Mouse (Mus musculus) brown adipose tissue, adult 24 weeks (tissue): ENCODE data around the gene Ifna13. TPM values are rescaled to one million over a fixed set of nuclear protein-coding genes. Genes with fewer than 3 reads are reported as not detected.
A peak's percentile ranks its signal among the peaks of the same experiment; 100 is the strongest.

Experiments
- H3K27ac ChIP-seq: fragments of 200-500 bp; replicated peaks from 2 replicates; pipeline ENCODE4 v1.5.1; 2012; ENCODE audit warnings: low read depth, mild to moderate bottlenecking, low read length
- H3K4me1 ChIP-seq: fragments of 200-500 bp; 2 replicates; pipeline ENCODE4 v1.6.1; 2012; ENCODE audit warnings: low read length, mixed read lengths; ENCODE audit not compliant: control insufficient read depth, insufficient read depth, insufficient read length
- H3K4me3 ChIP-seq: fragments of 200-500 bp; 2 replicates; pipeline ENCODE4 v1.5.1; 2012; ENCODE audit warnings: low read depth, mild to moderate bottlenecking, low read length, moderate library complexity; ENCODE audit not compliant: insufficient read depth
- polyA plus RNA-seq: library from polyadenylated mRNA; stranded (reverse); fragments of >200 nt; gene quantifications from 2 replicates; pipeline ENCODE4 v1.2.4, GENCODE M21; 2012; ENCODE audit not compliant: missing spikeins, insufficient read depth, insufficient read length

Ifna13 gene
- not detected in 2 replicates for polyA plus RNA-seq

DNA sequence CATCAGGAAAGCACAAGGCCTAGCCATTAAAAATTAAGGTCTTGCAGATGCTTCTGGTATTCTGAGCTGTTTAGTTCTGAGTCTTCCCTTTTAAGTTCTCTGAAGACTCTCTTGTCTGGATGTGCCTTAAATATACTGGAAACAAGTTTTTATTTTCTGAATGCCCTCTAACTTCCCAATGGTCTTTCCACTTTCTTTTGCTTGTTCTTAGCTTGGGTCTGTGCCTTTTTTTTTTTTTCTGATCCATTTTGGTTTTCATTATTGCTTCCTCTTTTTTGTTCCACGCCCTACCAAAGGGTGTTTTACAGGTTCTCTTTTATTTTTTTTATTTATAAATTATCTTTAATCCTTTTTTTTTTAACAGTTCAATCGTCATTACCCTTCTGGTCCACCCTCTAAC is at the start of gene Ifna13:
TSS of gene Ifna13 (minus strand) at position 101 of the 400 bp plus-strand sequence.
- H3K4me3 ChIP-seq: no peak within 1 kb of the TSS
- H3K4me1 ChIP-seq: no peaks in the 10 kb centered on the region

DNA sequence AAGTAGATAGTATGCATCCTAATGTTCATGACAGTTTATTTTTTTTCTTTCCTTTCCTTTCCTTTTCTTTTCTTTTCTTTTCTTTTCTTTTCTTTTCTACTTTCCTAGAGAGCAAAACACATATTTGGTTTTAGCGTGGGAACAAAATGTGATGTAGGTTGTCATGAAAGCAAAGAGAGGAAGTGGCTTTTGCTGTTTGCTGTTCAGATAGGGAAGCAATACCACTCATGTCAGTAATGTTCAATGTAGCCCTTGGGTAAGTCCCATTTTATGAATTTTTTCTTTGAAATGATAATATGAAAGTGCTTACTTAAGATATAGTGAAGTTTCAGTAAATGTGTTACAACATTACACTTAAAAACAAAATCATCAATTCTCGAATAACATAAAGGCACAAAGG is 49.1 kb upstream of the Ifna13 start:
- H3K4me1 ChIP-seq: no peaks in the 10 kb centered on the region
- no peak overlapping the region for H3K27ac ChIP-seq
- H3K4me3 ChIP-seq: no peak overlapping the region

More for the DNA sequence above, at the start of gene Ifna13:
- H3K27ac ChIP-seq: no peak within 1 kb of the TSS

DNA sequence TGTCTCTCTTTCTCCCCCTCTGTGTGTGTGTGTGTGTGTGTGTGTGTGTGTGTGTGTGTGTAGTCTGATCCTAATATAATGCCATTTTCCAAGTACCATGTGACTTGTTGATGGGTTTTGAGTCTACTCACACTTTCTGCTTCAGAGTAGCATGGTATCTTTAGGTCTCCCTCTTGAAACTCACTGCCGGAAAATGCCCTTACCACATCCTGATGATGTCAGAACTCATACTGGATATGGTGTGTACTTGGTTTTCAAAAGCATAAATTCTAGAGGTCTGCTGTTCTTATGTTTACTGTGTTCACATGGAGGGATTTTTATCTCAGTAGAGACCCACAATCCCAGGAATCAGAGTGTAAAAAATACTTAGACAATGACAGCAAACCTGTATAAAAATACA is 48.3 kb upstream of the Ifna13 start:
- Histone ChIP-seq H3K27ac (no peak overlapping the region), H3K4me1 (no peaks in the 10 kb centered on the region), H3K4me3 (no peak overlapping the region)

- H3K4me3 ChIP-seq: no peak within 1 kb of the TSS
- H3K27ac ChIP-seq: no peak within 1 kb of the TSS
- H3K4me1 ChIP-seq: no peaks in the 10 kb centered on the region
Observed at GRCm38 (mm10) chr4:88691259-88691658, 47.0 kb upstream of the Ifna13 start, which contains the start of gene Ifnab. Gene Ifnab, minus strand, starts transcription at chr4:88691359.

GRCm38 (mm10) chr4:88683812-88684211 is 39.6 kb upstream of the Ifna13 start, which contains the start of gene Ifna2:
Gene Ifna2, minus strand, starts transcription at chr4:88683912.
- Histone ChIP-seq H3K4me1 (no peaks in the 10 kb centered on the region), H3K27ac (no peak within 1 kb of the TSS), H3K4me3 (no peak within 1 kb of the TSS)

DNA sequence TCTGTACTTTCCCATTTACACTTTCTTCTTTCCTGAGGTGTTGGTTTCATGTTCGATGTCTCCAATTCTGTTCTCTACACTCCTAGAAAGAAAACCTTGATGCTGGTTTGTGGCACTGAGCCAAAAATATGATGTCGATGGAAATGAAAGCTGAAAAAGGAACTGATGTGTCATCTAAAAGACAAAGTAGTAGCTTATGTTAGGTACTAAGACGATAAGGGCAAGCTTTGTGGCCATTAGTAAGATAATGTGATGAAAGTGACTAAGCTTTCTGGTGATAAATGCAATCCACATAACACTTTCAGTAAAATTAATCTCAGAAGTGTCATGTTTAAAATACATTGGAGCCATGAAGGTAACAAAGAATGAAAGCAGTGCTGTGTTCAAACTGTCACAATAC is 37.1 kb upstream of the Ifna13 start:
- H3K4me3 ChIP-seq: no peak overlapping the region
- no peaks in the 10 kb centered on the region for H3K4me1 ChIP-seq
- H3K27ac ChIP-seq: no peak overlapping the region

GRCm38 (mm10) chr4:88680362-88680761 is 36.1 kb upstream of the Ifna13 start:
- Histone ChIP-seq H3K4me1 (no peaks in the 10 kb centered on the region), H3K4me3 (no peak overlapping the region), H3K27ac (no peak overlapping the region)

GRCm38 (mm10) chr4:88676824-88677223 is 32.6 kb upstream of the Ifna13 start, which contains the start of gene Ifna16:
Gene Ifna16, minus strand, starts transcription at chr4:88676924.
- Histone ChIP-seq H3K4me3 (no peak within 1 kb of the TSS), H3K4me1 (no peaks in the 10 kb centered on the region), H3K27ac (no peak within 1 kb of the TSS)

GRCm38 (mm10) chr4:88655461-88655860 is 11.2 kb upstream of the Ifna13 start:
- no peaks in the 10 kb centered on the region for H3K4me1 ChIP-seq
- H3K4me3 ChIP-seq: no peak overlapping the region
- H3K27ac ChIP-seq: no peak overlapping the region

GRCm38 (mm10) chr4:88653644-88654043 is 9.4 kb upstream of the Ifna13 start:
- no peak overlapping the region for H3K4me3 ChIP-seq
- no peaks in the 10 kb centered on the region for H3K4me1 ChIP-seq
- no peak overlapping the region for H3K27ac ChIP-seq

GRCm38 (mm10) chr4:88642526-88642925 is 1.7 kb downstream of the Ifna13 start:
- Histone ChIP-seq H3K4me3 (no peak overlapping the region), H3K4me1 (no peaks in the 10 kb centered on the region)

DNA sequence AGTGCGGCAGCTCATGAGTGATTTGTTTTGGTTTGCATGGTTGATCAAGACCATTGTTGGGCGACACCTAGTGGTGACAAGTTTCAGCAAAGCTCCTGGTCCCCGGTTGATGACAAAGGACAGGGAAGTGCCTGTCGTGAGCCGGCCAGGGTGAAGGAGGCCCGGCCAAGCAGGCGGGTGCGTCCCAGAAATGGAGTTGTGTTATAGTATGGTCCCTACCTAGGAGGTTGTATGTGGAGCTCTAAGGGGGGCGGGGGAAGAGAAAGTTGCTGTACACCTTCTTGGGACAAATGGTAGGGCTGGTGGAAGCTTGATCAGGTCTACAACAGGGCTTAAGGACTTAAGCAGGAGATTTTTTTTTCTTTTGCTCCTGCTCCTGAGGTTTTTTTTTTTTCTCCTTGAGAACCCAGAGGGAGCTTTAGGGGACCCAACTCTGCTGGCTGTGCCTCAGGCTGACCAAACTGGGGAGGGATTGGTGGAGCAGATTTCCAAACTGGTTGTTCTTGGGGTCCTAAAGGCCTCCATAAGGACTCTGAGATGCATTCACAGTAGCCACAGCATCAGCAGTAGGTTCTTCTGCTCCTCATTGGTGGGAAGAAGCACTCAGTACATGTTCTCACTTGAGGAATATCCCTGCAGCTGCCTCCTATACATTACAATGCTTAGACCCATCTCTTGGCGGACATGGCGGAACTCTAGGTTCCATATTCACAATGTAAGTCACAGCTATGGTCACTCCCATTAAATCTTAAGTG is 3.0 kb downstream of the Ifna13 start:
- H3K27ac ChIP-seq: no peak overlapping the region
- peak overlapping the region; percentile 69 for H3K4me3 ChIP-seq
- no peaks in the 10 kb centered on the region for H3K4me1 ChIP-seq

More at GRCm38 (mm10) chr4:88642526-88642925, 1.7 kb downstream of the Ifna13 start:
- H3K27ac ChIP-seq: no peak overlapping the region

DNA sequence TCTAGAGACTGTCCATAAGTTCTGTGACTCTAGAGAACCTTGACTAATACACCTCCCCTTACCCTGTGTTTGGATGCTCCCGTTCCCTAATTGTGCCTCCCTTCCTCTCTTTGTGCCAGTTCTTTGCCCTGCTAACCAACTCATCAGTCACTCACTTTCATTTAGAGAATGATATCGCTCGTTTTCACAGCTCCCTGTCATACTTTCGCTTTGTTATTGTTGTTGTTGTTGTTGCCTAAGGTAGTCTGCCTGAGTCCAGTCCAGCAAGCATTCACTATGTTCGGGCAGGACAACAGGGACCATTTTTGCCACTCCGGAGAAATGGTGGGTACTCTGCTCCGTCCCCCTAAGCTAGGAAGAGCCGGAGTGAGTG is 3.6 kb downstream of the Ifna13 start:
- H3K4me3 ChIP-seq: peak overlapping the region; percentile 69
- H3K4me1 ChIP-seq: no peaks in the 10 kb centered on the region
- H3K27ac ChIP-seq: no peak overlapping the region

DNA sequence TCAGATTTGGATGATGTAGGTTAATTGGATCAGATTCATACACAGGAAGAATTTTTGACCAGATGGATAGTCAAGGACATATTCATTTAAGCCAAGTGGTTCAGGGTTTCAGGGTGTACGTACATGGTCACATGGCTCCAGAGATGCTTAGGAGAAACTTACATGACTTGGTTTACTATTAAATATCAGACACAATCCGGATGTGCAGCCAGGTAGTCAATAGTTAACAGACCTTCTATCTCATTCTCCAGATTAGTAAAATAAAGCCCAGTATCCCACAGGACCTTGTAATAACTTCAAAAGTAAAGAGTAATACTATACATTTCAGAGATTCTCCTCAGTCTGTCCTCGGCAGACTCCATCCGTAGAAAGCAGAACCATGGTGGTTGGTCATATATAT is 9.9 kb downstream of the Ifna13 start, which contains the start of gene C87499:
TSS of gene C87499 (minus strand) at position 101 of the 400 bp plus-strand sequence.
- H3K4me1 ChIP-seq: no peaks in the 10 kb centered on the region
- no peak within 1 kb of the TSS for H3K27ac ChIP-seq
- no peak within 1 kb of the TSS for H3K4me3 ChIP-seq

GRCm38 (mm10) chr4:88603276-88603675 is 41.0 kb downstream of the Ifna13 start, which contains the start of gene Ifna12:
Gene Ifna12, minus strand, starts transcription at chr4:88603376.
- H3K4me3 ChIP-seq: no peak within 1 kb of the TSS
- H3K4me1 ChIP-seq: no peaks in the 10 kb centered on the region
- no peak within 1 kb of the TSS for H3K27ac ChIP-seq
